Mouse (Mus musculus) midbrain, embryonic 13.5 days (tissue): ENCODE measurements around the gene Hist1h3f. TPM values are rescaled to one million over a fixed set of nuclear protein-coding genes. Genes with fewer than 3 reads are reported as not detected.

Source experiments
- ATAC-seq: fragments of 200-750 bp; cut with Nextera tagmentation; 2 replicates; pipeline ENCODE4 v1.8.0; 2017; ENCODE audit warnings: mild to moderate bottlenecking, moderate TSS enrichment, moderate library complexity
- H3K27ac ChIP-seq: fragments of 300-500 bp; sonication (generic); 2 replicates; pipeline ENCODE4 v1.5.1; 2015; ENCODE audit warnings: inconsistent platforms, mild to moderate bottlenecking, moderate library complexity
- H3K27me3 ChIP-seq: fragments of 300-500 bp; sonication (generic); 2 replicates; pipeline ENCODE4 v1.6.1; 2015; ENCODE audit warnings: mild to moderate bottlenecking, inconsistent platforms
- H3K36me3 ChIP-seq: fragments of 300-500 bp; sonication (generic); 2 replicates; pipeline ENCODE4 v1.6.1; 2015; ENCODE audit warnings: mild to moderate bottlenecking, inconsistent platforms
- H3K4me1 ChIP-seq: fragments of 300-500 bp; sonication (generic); replicated peaks from 2 replicates; pipeline ENCODE4 v1.6.1; 2015; ENCODE audit warnings: inconsistent platforms
- H3K4me2 ChIP-seq: fragments of 300-500 bp; sonication (generic); replicated peaks from 2 replicates; pipeline ENCODE4 v1.6.1; 2015; ENCODE audit warnings: moderate library complexity, mild to moderate bottlenecking, inconsistent platforms
- H3K4me3 ChIP-seq: fragments of 300-500 bp; sonication (generic); replicated peaks from 2 replicates; pipeline ENCODE4 v1.5.1; 2015; ENCODE audit warnings: mild to moderate bottlenecking, inconsistent platforms
- H3K9ac ChIP-seq: fragments of 300-500 bp; sonication (generic); replicated peaks from 2 replicates; pipeline ENCODE4 v1.6.1; 2015; ENCODE audit warnings: mild to moderate bottlenecking, inconsistent platforms
- H3K9me3 ChIP-seq: fragments of 300-500 bp; sonication (generic); 2 replicates; pipeline ENCODE4 v1.6.1; 2016; ENCODE audit warnings: mild to moderate bottlenecking, inconsistent platforms
- WGBS: fragments of 180-500 bp; shearing (Covaris S2); methylation state at CpG from one replicate; pipeline ENCODE4 v1.1.7; 2015; 5-methylcytosine and 5-hydroxymethylcytosine counted together
- polyA plus RNA-seq: library from polyadenylated mRNA; unstranded; fragments of >200 nt; fragmentation: Nextera tagmentation; extraction: Ambion mirVana; gene quantifications from 2 replicates; pipeline ENCODE4 v1.2.1, GENCODE M21; 2015

Hist1h3f gene
- polyA plus RNA-seq = 0.75 and 0.84 TPM in 2 replicates

GRCm38 (mm10) chr13:23543965-23544786, at the start of gene Hist1h3f:
TSS of gene Hist1h3f (plus strand) at chr13:23544052.
- peak; percentile 96 for ATAC-seq

GRCm38 (mm10) chr13:23495526-23495925, 48.3 kb upstream of the Hist1h3f start:
- WGBS = 79% methylated on average over 6 of the region's 6 CpGs
- no peak overlapping the region for H3K4me3 ChIP-seq
- no peak overlapping the region for H3K9ac ChIP-seq
- peaks cover 15% of the 10 kb centered on the region for H3K27me3 ChIP-seq
- H3K36me3 ChIP-seq = no peaks in the 10 kb centered on the region
- ATAC-seq = no peak
- H3K4me1 ChIP-seq = peaks cover 18% of the 10 kb centered on the region
- H3K4me2 ChIP-seq = no peak overlapping the region
- no peak overlapping the region for H3K27ac ChIP-seq
- H3K9me3 ChIP-seq = no peaks in the 10 kb centered on the region

More at GRCm38 (mm10) chr13:23543965-23544786, at the start of gene Hist1h3f:
- H3K4me1 ChIP-seq = peaks cover 8% of the 10 kb centered on the region
- H3K36me3 ChIP-seq = no peaks in the 10 kb centered on the region
- WGBS = under 1% methylated on average over 30 of the region's 45 CpGs
- no peaks in the 10 kb centered on the region for H3K9me3 ChIP-seq
- no peaks in the 10 kb centered on the region for H3K27me3 ChIP-seq
- peak within 1 kb of the TSS; percentile 76 for H3K9ac ChIP-seq
- peak within 1 kb of the TSS; percentile 50 for H3K4me3 ChIP-seq
- H3K27ac ChIP-seq = peak within 1 kb of the TSS; percentile 93
- H3K4me2 ChIP-seq = peak within 1 kb of the TSS; percentile 72

- no peak overlapping the region for H3K9ac ChIP-seq
- no peaks in the 10 kb centered on the region for H3K9me3 ChIP-seq
- ATAC-seq = no peak
- H3K4me1 ChIP-seq = peaks cover 9% of the 10 kb centered on the region; the same call in 1 of the 2 replicates
- no peak overlapping the region for H3K4me3 ChIP-seq
- 3% methylated on average over 19 of the region's 19 CpGs for WGBS
- H3K27me3 ChIP-seq = peaks cover 21% of the 10 kb centered on the region
- no peaks in the 10 kb centered on the region for H3K36me3 ChIP-seq
- no peak overlapping the region for H3K27ac ChIP-seq
- H3K4me2 ChIP-seq = peak overlapping the region; percentile 28
Measured at GRCm38 (mm10) chr13:23497656-23498321, 46.1 kb upstream of the Hist1h3f start.

- H3K9me3 ChIP-seq = no peaks in the 10 kb centered on the region
- H3K4me3 ChIP-seq = peak overlapping the region; percentile 15
- H3K4me2 ChIP-seq = peak overlapping the region; percentile 28
- H3K36me3 ChIP-seq = no peaks in the 10 kb centered on the region
- no peak overlapping the region for H3K27ac ChIP-seq
- no peak for ATAC-seq
- WGBS = 7% methylated on average over 10 of the region's 10 CpGs
- H3K4me1 ChIP-seq = peaks cover 9% of the 10 kb centered on the region; the same call in 1 of the 2 replicates
- no peak overlapping the region for H3K9ac ChIP-seq
- H3K27me3 ChIP-seq = peaks cover 21% of the 10 kb centered on the region
Measured at GRCm38 (mm10) chr13:23498653-23499052, 45.2 kb upstream of the Hist1h3f start.

GRCm38 (mm10) chr13:23499943-23500342, 43.9 kb upstream of the Hist1h3f start:
- 6% methylated on average over 7 of the region's 7 CpGs for WGBS
- no peak overlapping the region for H3K4me2 ChIP-seq
- ATAC-seq = no peak

GRCm38 (mm10) chr13:23500424-23501200, 43.2 kb upstream of the Hist1h3f start:
- no peak overlapping the region for H3K9ac ChIP-seq
- ATAC-seq = no peak
- H3K27ac ChIP-seq = no peak overlapping the region
- H3K4me2 ChIP-seq = no peak overlapping the region
- peaks cover 16% of the 10 kb centered on the region for H3K4me1 ChIP-seq
- H3K4me3 ChIP-seq = no peak overlapping the region
- under 1% methylated on average over 17 of the region's 17 CpGs for WGBS
- no peaks in the 10 kb centered on the region for H3K9me3 ChIP-seq
- H3K27me3 ChIP-seq = peaks cover 24% of the 10 kb centered on the region
- H3K36me3 ChIP-seq = no peaks in the 10 kb centered on the region

More at GRCm38 (mm10) chr13:23499943-23500342, 43.9 kb upstream of the Hist1h3f start:
- Histone ChIP-seq H3K9ac (no peak overlapping the region), H3K27ac (no peak overlapping the region), H3K36me3 (no peaks in the 10 kb centered on the region), H3K4me3 (no peak overlapping the region), H3K27me3 (peaks cover 21% of the 10 kb centered on the region), H3K9me3 (no peaks in the 10 kb centered on the region), H3K4me1 (peaks cover 10% of the 10 kb centered on the region; the same call in 1 of the 2 replicates)

GRCm38 (mm10) chr13:23501511-23501910, 42.3 kb upstream of the Hist1h3f start:
- Histone ChIP-seq H3K27me3 (peaks cover 28% of the 10 kb centered on the region), H3K9ac (no peak overlapping the region), H3K27ac (no peak overlapping the region), H3K4me2 (0 out of 2 replicates have a peak overlapping the region, but pooled peaks have one; percentile 15), H3K9me3 (no peaks in the 10 kb centered on the region), H3K36me3 (no peaks in the 10 kb centered on the region), H3K4me3 (no peak overlapping the region), H3K4me1 (peaks cover 21% of the 10 kb centered on the region)
- ATAC-seq = no peak
- WGBS = 22% methylated on average over 5 of the region's 5 CpGs

GRCm38 (mm10) chr13:23502031-23502567, 41.8 kb upstream of the Hist1h3f start:
- no peaks in the 10 kb centered on the region for H3K36me3 ChIP-seq
- H3K4me1 ChIP-seq = peaks cover 21% of the 10 kb centered on the region
- no peak for ATAC-seq
- peaks cover 29% of the 10 kb centered on the region for H3K27me3 ChIP-seq
- 30% methylated on average over 9 of the region's 9 CpGs for WGBS
- H3K9ac ChIP-seq = no peak overlapping the region
- no peaks in the 10 kb centered on the region for H3K9me3 ChIP-seq
- H3K4me3 ChIP-seq = no peak overlapping the region
- H3K4me2 ChIP-seq = no peak overlapping the region
- no peak overlapping the region for H3K27ac ChIP-seq

GRCm38 (mm10) chr13:23502916-23503315, 40.9 kb upstream of the Hist1h3f start:
- Histone ChIP-seq H3K4me2 (no peak overlapping the region), H3K27ac (no peak overlapping the region)
- 37% methylated on average over 4 of the region's 4 CpGs for whole genome bisulfite sequencing

GRCm38 (mm10) chr13:23503797-23504196, 40.1 kb upstream of the Hist1h3f start:
- Histone ChIP-seq H3K9me3 (no peaks in the 10 kb centered on the region), H3K36me3 (no peaks in the 10 kb centered on the region), H3K9ac (no peak overlapping the region), H3K4me2 (no peak overlapping the region), H3K4me3 (no peak overlapping the region), H3K4me1 (peaks cover 14% of the 10 kb centered on the region), H3K27me3 (peaks cover 28% of the 10 kb centered on the region), H3K27ac (no peak overlapping the region)
- ATAC-seq = no peak
- 3% methylated on average over 9 of the region's 9 CpGs for WGBS

More at GRCm38 (mm10) chr13:23502916-23503315, 40.9 kb upstream of the Hist1h3f start:
- H3K9ac ChIP-seq = no peak overlapping the region
- no peak overlapping the region for H3K4me3 ChIP-seq
- ATAC-seq = no peak
- peaks cover 21% of the 10 kb centered on the region for H3K4me1 ChIP-seq
- no peaks in the 10 kb centered on the region for H3K9me3 ChIP-seq
- no peaks in the 10 kb centered on the region for H3K36me3 ChIP-seq
- H3K27me3 ChIP-seq = peaks cover 35% of the 10 kb centered on the region

GRCm38 (mm10) chr13:23505662-23506345, 38.0 kb upstream of the Hist1h3f start:
- 6% methylated on average over 14 of the region's 14 CpGs for WGBS
- Histone ChIP-seq H3K4me2 (peak overlapping the region; percentile 41), H3K4me3 (peak overlapping the region; percentile 24), H3K36me3 (no peaks in the 10 kb centered on the region), H3K27ac (no peak overlapping the region), H3K27me3 (peaks cover 20% of the 10 kb centered on the region), H3K4me1 (peaks cover 12% of the 10 kb centered on the region), H3K9ac (no peak overlapping the region; the same call in 1 of the 2 replicates), H3K9me3 (no peaks in the 10 kb centered on the region)
- 0 out of 2 replicates have a peak, but pooled peaks have one; percentile 48 for ATAC-seq
